Mouse (Mus musculus) testis, adult 2 months (tissue): ENCODE data around the gene Lrp11.

ENCODE experiments used
- CTCF ChIP-seq: fragments of 200-500 bp; IDR thresholded peaks from 2 replicates; pipeline ENCODE4 v1.5.1; 2012; ENCODE audit warnings: low read depth, mild to moderate bottlenecking, inconsistent platforms, low read length, moderate library complexity; ENCODE audit not compliant: control insufficient read depth, insufficient read depth, insufficient replicate concordance
- POLR2A ChIP-seq: fragments of 200-500 bp; IDR thresholded peaks from 2 replicates; pipeline ENCODE4 v1.6.1; 2012; ENCODE audit warnings: low read depth, mild to moderate bottlenecking, inconsistent platforms, low read length, moderate library complexity; ENCODE audit not compliant: control insufficient read depth

- TF ChIP-seq POLR2A = no peak
- no peak for TF ChIP-seq CTCF
Observed at GRCm38 (mm10) chr10:7619821-7620241, 30.2 kb downstream of the Lrp11 start.
